In genomic region chr19:47385971-47386370, GRCm38 (mm10) we compare ENCODE assay signal across 14 mouse cellular contexts.
DNase-seq lines count a peak whose midpoint lies in the region; ATAC-seq and TF ChIP-seq lines count a peak whose summit lies in the region.
"Had no signal": no experiment of that assay in that cellular context is flagged by ENCODE, and none has a peak within 500 bp of the region (broad histone marks: within the 10 kb centered on the region; RNA-seq: fewer than 3 reads in every experiment).

No protein-coding gene starts in this region.

- H3K4me2 ChIP-seq in heart, embryonic 11.5 days, result no peak overlapping the region
- H3K4me2 ChIP-seq in heart, embryonic 15.5 days, result no peak overlapping the region
- peak overlapping the region; percentile 11; the same call in 1 of the 2 replicates for H3K4me2 ChIP-seq in liver, embryonic 15.5 days
- H3K4me2 ChIP-seq: stomach, embryonic 15.5 days had no signal

- no peak overlapping the region for H3K4me3 ChIP-seq in heart, embryonic 11.5 days (ENCODE audit: low read depth, low read length)
- H3K4me3 ChIP-seq in heart, embryonic 15.5 days, result no peak overlapping the region
- H3K4me3 ChIP-seq in liver, embryonic 15.5 days (replicated peaks), result no peak overlapping the region
- H3K4me3 ChIP-seq in left cerebral cortex, adult 2 months, result no peak overlapping the region
- H3K4me3 ChIP-seq: hindbrain, embryonic 10.5 days; stomach, embryonic 15.5 days had no signal

- H3K27me3 ChIP-seq in heart, embryonic 11.5 days (ENCODE audit: control insufficient read depth, insufficient read depth, low read length), result no peaks in the 10 kb centered on the region
- H3K27me3 ChIP-seq in heart, embryonic 15.5 days, result no peaks in the 10 kb centered on the region
- no peaks in the 10 kb centered on the region for H3K27me3 ChIP-seq in liver, embryonic 15.5 days
- H3K27me3 ChIP-seq: stomach, embryonic 15.5 days had no signal

- peaks cover 33% of the 10 kb centered on the region for H3K4me1 ChIP-seq in heart, embryonic 11.5 days (ENCODE audit: control insufficient read depth, insufficient read depth, low read length)
- peaks cover 42% of the 10 kb centered on the region for H3K4me1 ChIP-seq in heart, embryonic 15.5 days (replicated peaks)
- peaks cover 74% of the 10 kb centered on the region for H3K4me1 ChIP-seq in liver, embryonic 15.5 days (replicated peaks)

- WGBS in heart, embryonic 11.5 days (ENCODE audit: insufficient replicate concordance), result 59% methylated on average over 10 of the region's 10 CpGs
- whole genome bisulfite sequencing in heart, embryonic 15.5 days, result 53% methylated on average over 10 of the region's 10 CpGs
- WGBS in liver, embryonic 15.5 days (ENCODE audit: insufficient replicate concordance), result 70% methylated on average over 10 of the region's 10 CpGs

- no peak for DNase-seq in heart, postnatal 10 days
- peak; percentile 12 to 27 for DNase-seq in kidney, postnatal 36 days
- DNase-seq in kidney, postnatal 10 days, result no peak
- DNase-seq in c-Kit-positive CD71-positive TER-119-positive erythroid progenitor cells, embryonic 14.5 days (ENCODE audit: low spot score), result no peak
- no peak for DNase-seq in left cerebral cortex, adult 2 months (ENCODE audit: extremely low spot score in 1 of 2, low spot score in 2 of 2)
- DNase-seq: cerebellum, adult 11 months; thymus, postnatal 25 days had no signal

- TF ChIP-seq CTCF in left cerebral cortex, adult 2 months (IDR thresholded peaks at IDR 0.05), result no peak

- intact Hi-C loops in heart, postnatal 10 days (cut with DNase I), result loop anchor here (2.0 kb wide), 1 partner anchor 17 kb away; no protein-coding TSS in a partner anchor
- intact Hi-C loops in left cerebral cortex, adult 2 months (cut with DNase I), result no loop called here

- H3K27ac ChIP-seq in heart, embryonic 11.5 days (ENCODE audit: low read depth, low read length), result peak overlapping the region; percentile 85
- H3K27ac ChIP-seq in heart, embryonic 15.5 days, result peak overlapping the region; percentile 85; the same call in 1 of the 2 replicates
- H3K27ac ChIP-seq in liver, embryonic 15.5 days (replicated peaks), result peak overlapping the region; percentile 90
- H3K27ac ChIP-seq in left cerebral cortex, adult 2 months, result no peak overlapping the region
- H3K27ac ChIP-seq: hindbrain, embryonic 10.5 days; stomach, embryonic 15.5 days had no signal

- 0 out of 2 replicates have a peak, but pooled peaks cover under 1% of the 10 kb centered on the region for H3K36me3 ChIP-seq in heart, embryonic 11.5 days (ENCODE audit: control insufficient read depth, insufficient read depth, low read length)
- H3K36me3 ChIP-seq in heart, embryonic 15.5 days, result no peaks in the 10 kb centered on the region
- H3K36me3 ChIP-seq in liver, embryonic 15.5 days (replicated peaks), result no peaks in the 10 kb centered on the region
- H3K36me3 ChIP-seq: hindbrain, embryonic 10.5 days; stomach, embryonic 15.5 days had no signal

- ATAC-seq in heart, embryonic 11.5 days (replicated peaks; ENCODE audit: insufficient number of reproducible peaks, low FRiP score, low TSS enrichment), result no peak
- no peak for ATAC-seq in heart, embryonic 15.5 days (replicated peaks; ENCODE audit: insufficient number of reproducible peaks, insufficient read depth, low FRiP score, low read depth)
- ATAC-seq in liver, embryonic 15.5 days (ENCODE audit: insufficient read depth), result no peak
- ATAC-seq: forebrain, embryonic 14.5 days; inflammation-experienced regulatory T-cells, adult 6 months had no signal

- H3K9ac ChIP-seq in heart, embryonic 11.5 days (ENCODE audit: low read depth, low read length), result peak overlapping the region; percentile 11; the same call in 1 of the 2 replicates
- H3K9ac ChIP-seq in heart, embryonic 15.5 days, result no peak overlapping the region
- H3K9ac ChIP-seq in liver, embryonic 15.5 days, result peak overlapping the region; percentile 47; the same call in 1 of the 2 replicates
- H3K9ac ChIP-seq: stomach, embryonic 15.5 days had no signal

- no peaks in the 10 kb centered on the region for H3K9me3 ChIP-seq in heart, embryonic 11.5 days (replicated peaks; ENCODE audit: control insufficient read depth, low read length)
- no peaks in the 10 kb centered on the region for H3K9me3 ChIP-seq in heart, embryonic 15.5 days (replicated peaks)
- no peaks in the 10 kb centered on the region for H3K9me3 ChIP-seq in liver, embryonic 15.5 days (replicated peaks)
- H3K9me3 ChIP-seq: hindbrain, embryonic 10.5 days; stomach, embryonic 15.5 days had no signal

Comparison
In these comparisons a context has a peak if more than half of its experiments do, and no peak if none do; other contexts are left out.
1. DNase-seq: peak in kidney, postnatal 36 days (2 of 2); none in heart, postnatal 10 days (0 of 2), kidney, postnatal 10 days (single experiment), c-Kit-positive CD71-positive TER-119-positive erythroid progenitor cells, embryonic 14.5 days (single experiment) and left cerebral cortex, adult 2 months (0 of 2).